Mouse (Mus musculus) cerebellum, adult 8-10 months (tissue): Measurements from ENCODE around the gene Klhl42.

Experiments used
- DNase-seq: peaks from one replicate; pipeline ENCODE4 v3.0.0; 2022

Klhl42 gene

DNA sequence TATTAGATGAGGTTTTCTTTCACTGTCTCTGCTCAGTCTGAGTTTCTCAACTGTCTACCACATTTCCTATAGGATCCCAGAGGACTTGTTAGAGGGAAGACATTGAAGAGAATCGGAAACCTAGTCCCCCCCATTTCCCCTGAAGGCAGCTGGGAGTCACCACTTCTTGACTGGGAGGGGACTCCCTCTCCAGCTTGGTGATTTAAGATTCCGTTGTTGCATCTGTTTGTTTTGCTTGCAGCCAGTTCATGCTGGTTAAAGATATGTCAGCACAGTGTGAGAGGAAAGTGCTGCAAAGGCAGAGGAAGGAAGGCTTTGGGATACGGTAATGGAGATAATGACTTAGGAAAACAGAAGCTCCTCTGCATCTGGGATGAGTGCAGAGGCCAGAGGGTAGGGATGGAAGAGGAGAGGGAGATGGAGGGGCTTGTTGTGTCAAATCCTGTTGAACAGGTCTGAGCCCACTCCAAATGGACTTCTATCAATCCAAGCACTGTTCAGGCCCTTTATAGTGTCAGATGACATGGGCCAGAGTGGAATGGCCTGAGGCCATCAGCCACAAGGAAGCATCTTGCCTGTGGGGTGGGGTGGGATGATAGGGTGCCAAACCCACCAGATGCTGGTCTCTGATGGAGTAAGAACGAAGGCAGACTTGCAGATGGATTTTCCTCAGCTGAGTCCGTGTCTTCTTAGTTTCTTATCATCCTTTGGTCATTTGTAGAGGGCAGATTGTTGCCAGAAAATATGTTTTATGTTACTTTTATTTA, 70.8 kb downstream of the Klhl42 start:
- DNase-seq, result no peak
